In the genomic region with DNA sequence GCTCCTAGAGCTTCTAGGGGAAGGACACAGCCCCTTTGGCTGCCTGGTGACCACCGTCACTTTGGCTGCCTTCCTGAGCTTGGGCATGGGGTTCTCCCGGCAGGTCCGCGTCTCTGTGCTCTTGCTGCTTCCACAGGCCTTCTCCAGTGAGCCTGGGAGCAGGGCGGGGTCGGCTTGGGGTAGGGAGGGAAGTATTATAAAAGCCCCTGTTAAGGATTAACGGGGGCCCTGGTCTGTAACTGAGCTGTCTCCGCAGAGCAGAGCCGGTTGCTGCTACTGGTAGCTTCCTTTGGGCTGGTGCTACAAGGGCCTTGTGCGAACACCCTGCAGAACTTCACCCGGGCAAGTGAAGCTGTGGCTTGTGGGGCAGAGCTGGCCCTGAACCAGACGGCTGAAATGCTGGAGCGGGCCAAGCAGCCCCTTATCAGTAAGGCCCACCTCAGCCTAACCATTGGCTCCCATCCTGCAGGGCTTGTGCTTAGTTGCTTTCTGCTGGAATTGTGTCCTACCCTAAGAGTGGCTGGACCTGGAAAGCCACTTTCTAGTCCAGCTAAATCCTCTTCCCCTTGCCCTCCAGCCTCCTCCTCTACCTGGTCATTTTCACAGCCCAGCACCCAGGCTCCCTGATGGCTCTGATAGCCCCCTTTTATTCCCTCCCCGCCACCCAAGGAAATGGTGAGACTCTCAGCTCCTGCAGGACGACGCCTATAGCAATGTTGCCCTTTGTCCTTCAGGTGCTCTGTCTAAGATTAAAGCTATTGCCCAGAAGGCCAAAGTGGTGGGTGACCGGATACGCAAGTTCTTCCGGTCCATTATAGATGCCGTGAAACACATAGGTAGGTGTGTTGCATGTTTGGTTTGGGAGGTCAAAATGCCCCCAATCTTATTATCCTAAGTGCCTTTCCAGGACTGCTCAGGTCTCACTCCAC, we compare ENCODE assay signal across 25 mouse cellular contexts. TPM values are rescaled to one million over a fixed set of nuclear protein-coding genes. Genes with fewer than 3 reads are reported as not detected.
DNase-seq lines count a peak whose midpoint lies in the region; ATAC-seq and TF ChIP-seq lines count a peak whose summit lies in the region.
"Had no signal": no experiment of that assay in that cellular context is flagged by ENCODE, and none has a peak within 500 bp of the region (broad histone marks: within the 10 kb centered on the region; RNA-seq: fewer than 3 reads in every experiment).

No protein-coding gene starts in this region.

- H3K27me3 ChIP-seq in kidney, embryonic 15.5 days: no peaks in the 10 kb centered on the region
- H3K27me3 ChIP-seq in testis, adult 2 months (ENCODE audit: control insufficient read depth, insufficient read depth, low read length): no peaks in the 10 kb centered on the region
- no peaks in the 10 kb centered on the region for H3K27me3 ChIP-seq in limb, embryonic 14.5 days (ENCODE audit: control insufficient read depth, insufficient read depth, low read length)

- 63% methylated on average over 20 of the region's 20 CpGs for WGBS in kidney, embryonic 15.5 days
- 66% methylated on average over 20 of the region's 20 CpGs for WGBS in limb, embryonic 14.5 days

- no peak overlapping the region for H3K9ac ChIP-seq in kidney, embryonic 15.5 days
- H3K9ac ChIP-seq in limb, embryonic 14.5 days (ENCODE audit: low read depth, low read length, severe bottlenecking): 0 out of 2 replicates have a peak overlapping the region, but pooled peaks have one; percentile 7
- H3K9ac ChIP-seq: heart, embryonic 13.5 days; hindbrain, embryonic 14.5 days; liver, embryonic 12.5 days had no signal

- H3K36me3 ChIP-seq in kidney, embryonic 15.5 days: no peaks in the 10 kb centered on the region
- no peaks in the 10 kb centered on the region for H3K36me3 ChIP-seq in testis, adult 2 months (ENCODE audit: control insufficient read depth, insufficient read depth, low read length)
- no peaks in the 10 kb centered on the region for H3K36me3 ChIP-seq in limb, embryonic 14.5 days (ENCODE audit: control insufficient read depth, insufficient read depth, low read length)
- H3K36me3 ChIP-seq: heart, embryonic 13.5 days; liver, embryonic 12.5 days had no signal

- no peak overlapping the region for H3K4me3 ChIP-seq in kidney, embryonic 15.5 days (replicated peaks)
- H3K4me3 ChIP-seq in testis, adult 2 months (ENCODE audit: control insufficient read depth, low read depth, low read length): peak overlapping the region; percentile 74
- H3K4me3 ChIP-seq in limb, embryonic 14.5 days (replicated peaks; ENCODE audit: low read length): no peak overlapping the region
- H3K4me3 ChIP-seq: gastrocnemius, adult 2 months; heart, embryonic 13.5 days; layer of hippocampus, adult 2 months; liver, embryonic 12.5 days had no signal

- H3K27ac ChIP-seq in kidney, embryonic 15.5 days: peak overlapping the region; percentile 59
- no peak overlapping the region for H3K27ac ChIP-seq in testis, adult 2 months (ENCODE audit: control insufficient read depth, insufficient read depth, low read depth, low read length)
- no peak overlapping the region for H3K27ac ChIP-seq in limb, embryonic 14.5 days (replicated peaks; ENCODE audit: low read depth, low read length)
- H3K27ac ChIP-seq: gastrocnemius, adult 2 months; heart, embryonic 13.5 days; hindbrain, embryonic 14.5 days; layer of hippocampus, adult 2 months; liver, embryonic 12.5 days had no signal

- TF ChIP-seq CTCF in testis, adult 2 months (IDR thresholded peaks at IDR 0.05; ENCODE audit: control insufficient read depth, insufficient read depth, insufficient replicate concordance, low read depth, low read length): no peak

- ATAC-seq in kidney, embryonic 15.5 days (replicated peaks; ENCODE audit: low FRiP score): peak; percentile 75
- ATAC-seq in limb, embryonic 14.5 days (ENCODE audit: low FRiP score, low read depth): no peak
- ATAC-seq: liver, embryonic 12.5 days; Patski had no signal

- peaks cover 26% of the 10 kb centered on the region for H3K4me1 ChIP-seq in kidney, embryonic 15.5 days
- peaks cover 5% of the 10 kb centered on the region for H3K4me1 ChIP-seq in testis, adult 2 months (ENCODE audit: control insufficient read depth, insufficient read depth, low read length)
- H3K4me1 ChIP-seq in limb, embryonic 14.5 days (ENCODE audit: control insufficient read depth, insufficient read depth, low read length): no peaks in the 10 kb centered on the region
- H3K4me1 ChIP-seq: liver, embryonic 12.5 days had no signal

- no peak overlapping the region for H3K4me2 ChIP-seq in kidney, embryonic 15.5 days
- H3K4me2 ChIP-seq in limb, embryonic 14.5 days (replicated peaks; ENCODE audit: low read depth, low read length, severe bottlenecking): no peak overlapping the region
- H3K4me2 ChIP-seq: heart, embryonic 13.5 days; hindbrain, embryonic 14.5 days; liver, embryonic 12.5 days had no signal

- no peak for TF ChIP-seq POLR2A in testis, adult 2 months (IDR thresholded peaks at IDR 0.05; ENCODE audit: control insufficient read depth, low read depth, low read length)
- TF ChIP-seq POLR2A in limb, embryonic 14.5 days (IDR thresholded peaks at IDR 0.05; ENCODE audit: borderline replicate concordance, extremely low read depth, insufficient read depth, insufficient read length): no peak

- intact Hi-C loops in left cerebral cortex, postnatal 10 days (cut with DNase I): no loop called here

- H3K9me3 ChIP-seq in kidney, embryonic 15.5 days (replicated peaks): no peaks in the 10 kb centered on the region
- no peaks in the 10 kb centered on the region for H3K9me3 ChIP-seq in limb, embryonic 14.5 days (ENCODE audit: control insufficient read depth, low read length)
- H3K9me3 ChIP-seq: heart, embryonic 13.5 days; liver, embryonic 12.5 days had no signal

- no peak for DNase-seq in kidney, postnatal 25 days
- no peak for DNase-seq in testis, postnatal 10 days (ENCODE audit: low spot score)
- no peak for DNase-seq in limb, embryonic 14.5 days (ENCODE audit: low spot score)
- peak; percentile 58 for DNase-seq in yolk sac, embryonic 10.5 days (ENCODE audit: low spot score)
- no peak for DNase-seq in embryo, embryonic 11 days
- no peak for DNase-seq in left cerebral cortex, postnatal 10 days (ENCODE audit: extremely low spot score in 1 of 2, low spot score in 2 of 2)
- DNase-seq: adrenal gland, postnatal 10 days; B cell, adult 2 months; cerebellum, adult 11 months; cerebellum, postnatal 14 days; gastrocnemius, adult 2 months; kidney, adult 11 months; layer of hippocampus, postnatal 36 days; lung, adult 2 months; right cerebral cortex, adult 18-20 months; thymus, postnatal 14 days had no signal

RNA-seq across cellular contexts. Expression of gene Dcst1, which starts 0.7 kb away (rescaled TPM):
- 1.9 and 2.5 TPM in 2 replicates for polyA plus RNA-seq in kidney, embryonic 15.5 days (2015; fragmentation: Nextera tagmentation; extraction: Ambion mirVana)
- polyA plus RNA-seq in testis, adult 2 months (2012; rRNA removed): 74.5 and 81.0 TPM in 2 replicates
- 0.11 and 0.17 TPM in 2 replicates for polyA plus RNA-seq in limb, embryonic 14.5 days (2012; rRNA removed)
- polyA plus RNA-seq in limb, embryonic 14.5 days (2014; fragmentation: Nextera tagmentation; extraction: Ambion mirVana): 0.17 and 0.18 TPM in 2 replicates
- not detected for total RNA-seq in left cerebral cortex, postnatal 10 days (2021)
- total RNA-seq: gastrocnemius, adult 2 months; heart, postnatal 25 days; layer of hippocampus, adult 2 months; layer of hippocampus, postnatal 36 days; left cerebral cortex, postnatal 36 days had no signal
- polyA plus RNA-seq: liver, embryonic 12.5 days; lung, adult 2 months had no signal

RNA-seq across cellular contexts. Expression of gene Dcst2, which starts 4.0 kb away (rescaled TPM):
- polyA plus RNA-seq in kidney, embryonic 15.5 days (2015; fragmentation: Nextera tagmentation; extraction: Ambion mirVana): 0.34 and 0.35 TPM in 2 replicates
- polyA plus RNA-seq in testis, adult 2 months (2012; rRNA removed): 108 and 110 TPM in 2 replicates
- 0.63 and 1.1 TPM in 2 replicates for polyA plus RNA-seq in limb, embryonic 14.5 days (2012; rRNA removed)
- 0.14 and 0.26 TPM in 2 replicates for polyA plus RNA-seq in limb, embryonic 14.5 days (2014; fragmentation: Nextera tagmentation; extraction: Ambion mirVana)
- total RNA-seq in left cerebral cortex, postnatal 10 days (2021): under 1 TPM; 0.39 to 0.41 TPM
- total RNA-seq: gastrocnemius, adult 2 months; heart, postnatal 25 days had no signal
- polyA plus RNA-seq: heart, embryonic 13.5 days had no signal

RNA-seq across cellular contexts. Expression of gene Adam15, which starts 16.0 kb away (rescaled TPM):
- 73.4 and 84.3 TPM in 2 replicates for polyA plus RNA-seq in kidney, embryonic 15.5 days (2015; fragmentation: Nextera tagmentation; extraction: Ambion mirVana)
- polyA plus RNA-seq in testis, adult 2 months (2012; rRNA removed): 39.7 and 51.1 TPM in 2 replicates
- polyA plus RNA-seq in limb, embryonic 14.5 days (2012; rRNA removed): 80.4 and 97.6 TPM in 2 replicates
- 45.9 and 48.2 TPM in 2 replicates for polyA plus RNA-seq in limb, embryonic 14.5 days (2014; fragmentation: Nextera tagmentation; extraction: Ambion mirVana)
- 10 to 100 TPM; 93.0 to 96.9 TPM for total RNA-seq in left cerebral cortex, postnatal 10 days (2021)

RNA-seq across cellular contexts. Expression of gene Efna4, which starts 27.9 kb away (rescaled TPM):
- 29.8 and 31.5 TPM in 2 replicates for polyA plus RNA-seq in kidney, embryonic 15.5 days (2015; fragmentation: Nextera tagmentation; extraction: Ambion mirVana)
- polyA plus RNA-seq in testis, adult 2 months (2012; rRNA removed): 1.1 and 1.6 TPM in 2 replicates
- 56.5 and 67.1 TPM in 2 replicates for polyA plus RNA-seq in limb, embryonic 14.5 days (2012; rRNA removed)
- 32.0 and 34.2 TPM in 2 replicates for polyA plus RNA-seq in limb, embryonic 14.5 days (2014; fragmentation: Nextera tagmentation; extraction: Ambion mirVana)
- 1 to 10 TPM in 1 of 2 experiments, under 1 TPM in 1; 0.34 to 1.1 TPM for total RNA-seq in left cerebral cortex, postnatal 10 days (2021)

RNA-seq across cellular contexts. Expression of gene Zbtb7b, which starts 28.8 kb away (rescaled TPM):
- 2.4 and 3.7 TPM in 2 replicates for polyA plus RNA-seq in kidney, embryonic 15.5 days (2015; fragmentation: Nextera tagmentation; extraction: Ambion mirVana)
- 4.4 and 5.9 TPM in 2 replicates for polyA plus RNA-seq in testis, adult 2 months (2012; rRNA removed)
- 13.4 and 14.7 TPM in 2 replicates for polyA plus RNA-seq in limb, embryonic 14.5 days (2012; rRNA removed)
- 2.7 and 3.4 TPM in 2 replicates for polyA plus RNA-seq in limb, embryonic 14.5 days (2014; fragmentation: Nextera tagmentation; extraction: Ambion mirVana)
- total RNA-seq in left cerebral cortex, postnatal 10 days (2021): 1 to 10 TPM; 6.9 TPM

Comparison
In these comparisons a context has a peak if more than half of its experiments do, and no peak if none do; other contexts are left out.
1. RNA of gene Dcst1, which starts 0.7 kb away (polyA plus RNA-seq): 74.5 to 81.0 TPM in testis, adult 2 months; 1.9 to 2.5 TPM in kidney, embryonic 15.5 days and 0.11 to 0.18 TPM in limb, embryonic 14.5 days; every median in the first group is over 10 times any median in the second.
2. RNA of gene Dcst2, which starts 4.0 kb away (polyA plus RNA-seq): 108 to 110 TPM in testis, adult 2 months; 0.14 to 1.1 TPM in limb, embryonic 14.5 days and 0.34 to 0.35 TPM in kidney, embryonic 15.5 days; every median in the first group is over 10 times any median in the second.